Mouse (Mus musculus) retina, adult 2 months (tissue): ENCODE results near the gene Olfr12.

ENCODE experiments used
- DNase-seq: peaks from one replicate; pipeline ENCODE4 v3.0.0-alpha.2; 2012; ENCODE audit warnings: low read depth, low spot score

Gene Olfr12

DNA sequence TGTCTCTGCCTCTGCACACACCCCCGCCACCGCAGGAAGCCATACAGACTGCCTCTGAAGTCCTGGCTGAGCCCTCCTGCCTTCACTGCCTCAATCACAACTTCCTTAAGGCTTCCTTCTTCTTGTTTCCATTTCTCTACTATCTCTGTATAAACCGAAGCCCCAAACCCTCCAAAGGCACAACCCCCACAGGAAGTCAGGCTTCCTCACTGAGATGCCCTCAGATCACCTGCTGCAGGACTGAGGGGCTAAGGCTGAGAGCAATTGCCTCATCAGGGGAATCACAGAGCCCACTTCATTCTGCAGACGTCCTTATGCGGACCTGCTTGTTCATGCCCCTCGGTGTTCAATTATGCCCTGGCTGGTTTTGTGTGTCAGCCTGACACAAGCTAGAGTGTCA lies 22.8 kb downstream of the Olfr12 start:
- no peak for DNase-seq

DNA sequence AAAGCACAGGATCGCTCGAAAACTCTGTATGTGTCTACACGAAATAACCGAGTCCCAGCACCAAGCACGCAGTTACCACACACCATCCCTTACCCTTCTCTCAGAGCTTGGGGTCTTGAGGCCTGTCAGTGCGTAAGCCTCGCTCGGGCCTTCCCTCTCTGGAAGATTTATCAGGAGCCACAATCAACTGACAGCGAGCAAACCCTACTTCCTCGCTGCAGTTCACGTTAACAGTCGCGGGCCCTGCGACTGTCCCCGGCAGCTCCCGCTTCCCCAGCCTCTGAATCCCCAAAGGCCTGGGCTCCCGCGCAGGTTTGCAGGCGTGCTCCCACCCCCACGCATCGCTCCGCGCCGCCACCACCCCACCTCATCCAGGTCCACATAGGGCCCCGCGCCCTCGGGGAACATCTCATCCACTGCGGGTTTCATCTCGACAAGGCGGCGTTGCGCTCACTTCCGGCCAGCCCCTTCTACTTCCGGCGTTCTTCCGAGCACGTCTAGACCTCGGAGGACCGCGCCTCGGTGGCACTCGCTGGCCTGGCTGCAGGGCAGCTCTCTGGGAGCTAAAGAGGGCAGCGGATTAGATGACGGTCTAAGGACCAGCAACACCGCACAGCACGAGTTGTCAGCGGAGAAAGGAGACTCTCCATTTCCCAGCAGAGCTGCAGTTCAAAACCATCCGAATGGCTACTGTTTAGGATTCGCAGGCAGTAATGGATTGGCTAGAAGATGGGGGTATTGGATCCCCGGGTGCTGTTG lies 24.1 kb downstream of the Olfr12 start, which contains the start of gene Cops9:
Cops9 (minus strand) TSS at position 472 of the 759 bp plus-strand sequence.
- peak; percentile 91 for DNase-seq

DNA sequence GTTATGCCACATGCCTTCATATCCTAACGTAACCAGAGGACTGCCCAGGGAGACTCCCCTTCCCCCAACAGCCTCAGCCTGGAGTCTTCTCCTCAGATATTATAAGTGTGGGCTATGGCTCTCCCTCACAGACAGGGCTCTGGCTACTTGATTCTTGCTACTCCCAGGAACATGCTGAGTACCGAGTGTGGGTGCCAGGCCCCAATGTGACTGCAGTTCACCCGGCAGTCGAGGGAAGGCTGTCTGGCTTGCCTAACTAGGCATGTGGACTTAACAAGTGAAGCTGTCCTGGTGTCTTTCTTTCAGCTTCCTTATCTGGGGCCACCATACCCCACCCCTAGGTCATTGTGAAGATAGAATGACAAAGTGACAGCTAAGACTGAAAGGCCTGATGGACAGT lies 26.1 kb downstream of the Olfr12 start:
- DNase-seq: no peak

DNA sequence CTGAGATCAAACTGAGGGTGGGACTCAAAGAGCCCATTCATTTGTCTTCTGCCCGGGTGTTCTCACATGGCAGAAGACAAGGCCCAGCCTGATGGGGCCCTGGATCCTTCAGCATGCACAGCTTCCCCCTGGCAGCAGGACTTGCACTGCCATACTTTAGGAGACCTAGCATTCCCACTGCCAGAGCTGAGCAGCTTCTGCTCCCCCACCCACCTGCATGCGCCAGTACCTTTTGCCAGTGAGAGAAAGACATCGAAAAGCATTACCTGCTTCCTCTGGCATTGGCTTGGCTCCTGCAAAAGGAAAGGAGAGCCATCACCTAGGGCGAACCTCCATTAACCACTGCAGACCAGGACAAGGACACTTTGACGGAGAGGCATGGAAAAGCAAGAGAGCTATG lies 27.3 kb downstream of the Olfr12 start:
- no peak for DNase-seq

DNA sequence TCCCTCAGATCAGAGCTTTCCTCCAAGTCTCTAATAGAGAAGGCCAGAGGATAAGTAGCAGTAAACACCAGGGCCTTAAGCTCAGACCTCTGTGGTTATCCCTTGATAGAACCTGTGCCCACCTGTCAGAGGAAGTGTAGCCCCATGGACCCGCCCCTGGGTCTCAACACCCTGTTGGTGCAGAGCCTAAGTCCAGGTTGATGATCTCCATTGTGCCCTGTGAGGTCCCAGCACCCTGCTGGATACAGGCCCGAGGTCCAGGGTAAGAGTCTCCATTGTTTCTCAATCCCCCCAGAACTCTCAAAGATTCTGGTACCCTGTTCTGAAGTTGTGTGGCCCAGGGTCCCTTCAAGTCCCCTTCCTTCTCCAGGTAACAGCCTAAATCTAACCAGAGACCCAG lies 28.5 kb downstream of the Olfr12 start:
- no peak for DNase-seq

DNA sequence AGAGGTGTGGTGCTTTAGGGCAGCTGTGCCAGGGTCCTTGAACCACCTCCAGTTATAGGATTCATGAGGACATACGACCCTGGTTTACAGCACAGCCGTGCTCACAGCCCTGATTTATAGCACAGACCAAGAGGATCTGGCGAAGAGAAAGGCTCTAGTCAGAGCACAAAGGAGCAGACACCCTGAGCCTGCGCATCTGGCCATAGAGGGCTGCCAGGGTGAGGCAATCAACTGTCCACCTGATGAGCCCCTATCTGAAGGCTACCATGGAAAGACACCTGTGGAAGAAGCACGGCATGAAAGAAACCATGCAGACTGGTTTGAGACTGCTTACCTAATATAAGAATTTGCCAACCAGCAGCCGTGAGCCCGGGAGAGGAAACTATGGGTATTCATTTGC lies 29.0 kb downstream of the Olfr12 start:
- no peak for DNase-seq

DNA sequence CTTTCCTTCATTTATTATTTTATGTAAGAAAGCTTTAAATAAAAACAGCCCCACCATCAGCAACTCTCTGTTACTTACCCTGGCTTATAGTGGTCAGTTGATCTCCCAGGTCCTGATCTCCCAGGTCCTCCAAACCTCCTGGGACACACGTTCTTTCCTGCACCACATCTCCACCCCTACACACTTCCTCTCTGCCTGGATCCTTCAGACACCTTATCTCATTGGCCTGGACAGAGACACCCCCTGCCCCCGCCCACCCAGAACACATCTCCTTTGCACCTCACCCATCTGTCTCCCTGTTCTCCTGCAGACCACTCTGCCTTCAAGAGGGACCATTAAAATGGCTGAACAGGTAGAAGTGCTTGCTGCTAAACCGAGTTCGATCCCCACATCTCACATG lies 29.4 kb downstream of the Olfr12 start:
- no peak for DNase-seq

DNA sequence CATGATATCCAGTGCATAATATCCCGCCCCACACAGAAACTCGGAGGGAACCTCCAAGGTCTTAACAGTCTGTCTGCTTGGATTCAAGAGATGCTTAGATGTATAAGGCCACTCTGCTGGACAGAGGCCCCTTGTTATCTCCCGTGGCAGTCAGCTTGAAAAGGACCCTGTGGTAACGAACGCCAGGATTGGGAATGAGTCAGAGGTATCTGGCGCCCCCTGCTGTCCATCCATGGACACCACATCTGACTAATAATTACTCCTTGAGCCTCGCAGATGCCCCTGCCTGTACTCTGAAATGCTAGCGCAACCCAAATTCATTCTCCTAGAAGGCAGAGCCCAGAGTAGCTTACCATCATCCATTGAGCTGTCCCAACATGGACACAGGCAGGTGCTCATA lies 30.2 kb downstream of the Olfr12 start:
- peak; percentile 54 for DNase-seq

DNA sequence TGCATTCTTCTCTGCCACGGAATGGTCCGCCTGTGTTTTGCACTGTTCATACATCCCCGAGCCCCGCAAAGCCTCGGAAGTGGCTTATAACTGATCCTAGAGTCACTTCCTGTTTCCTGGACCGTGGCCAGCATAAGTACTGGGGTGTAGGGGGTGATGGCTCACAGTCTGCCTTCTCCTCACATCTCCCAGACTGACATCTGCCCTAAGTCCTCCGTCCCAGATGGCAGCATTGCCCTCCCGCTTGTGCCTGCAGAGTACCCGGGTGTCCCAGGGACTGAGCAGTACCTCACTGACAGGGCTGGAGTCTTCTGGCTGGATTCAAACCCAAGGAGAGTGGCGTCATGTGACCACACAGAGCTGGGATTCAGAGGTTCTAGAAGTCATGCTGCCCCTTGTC lies 30.6 kb downstream of the Olfr12 start:
- DNase-seq: no peak

DNA sequence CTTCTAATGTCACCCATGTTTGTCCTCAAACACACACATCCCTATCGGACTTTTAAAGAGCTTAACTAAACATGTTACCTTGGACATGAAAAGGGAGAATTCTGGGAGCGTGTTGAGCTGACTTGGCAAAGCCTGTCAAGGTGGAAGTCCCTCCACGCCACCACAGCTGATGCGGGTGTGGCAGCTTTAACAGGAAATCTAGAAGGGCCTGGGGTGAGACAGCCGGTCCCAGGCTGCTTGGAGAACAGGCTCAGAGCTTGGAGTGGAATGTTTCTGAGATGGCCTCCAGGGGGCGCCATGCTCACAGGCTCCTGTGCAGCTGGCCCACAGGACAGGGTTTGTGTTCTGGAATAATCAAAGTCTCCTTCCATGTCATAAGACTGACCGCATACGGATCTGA lies 31.1 kb downstream of the Olfr12 start, which contains the start of gene Otos:
Otos (minus strand) TSS at position 169 of the 400 bp plus-strand sequence.
- DNase-seq: peak; percentile 44

DNA sequence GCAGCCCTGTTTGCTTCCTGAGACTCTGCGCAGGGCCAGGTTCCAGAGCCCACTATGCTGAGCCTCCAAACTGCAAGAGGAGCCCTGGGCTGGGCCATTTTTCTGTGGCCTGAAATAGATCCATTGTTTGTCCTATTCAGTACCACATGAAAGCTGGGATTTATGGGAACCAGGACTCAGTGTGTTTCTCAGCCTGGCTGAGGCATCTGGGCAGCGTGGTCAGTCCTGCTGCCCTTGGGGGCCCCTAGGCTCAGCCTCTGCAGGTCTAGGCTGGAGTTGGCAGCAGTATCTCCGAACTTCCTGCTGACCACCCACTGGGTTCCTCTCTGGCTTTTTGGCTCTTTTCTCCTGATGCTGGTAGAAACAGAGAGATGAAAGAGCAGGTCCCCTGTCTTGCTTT lies 33.9 kb downstream of the Olfr12 start:
- no peak for DNase-seq

DNA sequence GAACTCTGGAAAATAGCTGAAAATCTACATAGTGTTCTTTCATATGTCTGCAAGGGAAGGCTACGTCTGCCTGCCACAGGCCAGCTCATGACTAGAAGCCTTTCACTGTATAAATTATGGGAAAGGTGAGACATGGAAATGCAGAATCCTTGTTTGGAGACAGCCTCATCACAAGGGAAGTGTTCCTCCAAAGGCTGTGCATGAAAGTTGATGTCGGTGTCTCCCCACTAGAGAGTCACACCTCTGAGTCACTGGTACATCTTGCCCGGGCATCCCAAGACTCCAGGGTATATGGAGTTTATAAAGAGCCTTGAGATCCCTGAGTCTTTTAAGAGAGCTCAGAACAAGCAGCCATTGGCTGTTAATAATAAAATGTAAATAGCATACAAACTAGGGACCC lies 35.6 kb downstream of the Olfr12 start:
- no peak for DNase-seq

DNA sequence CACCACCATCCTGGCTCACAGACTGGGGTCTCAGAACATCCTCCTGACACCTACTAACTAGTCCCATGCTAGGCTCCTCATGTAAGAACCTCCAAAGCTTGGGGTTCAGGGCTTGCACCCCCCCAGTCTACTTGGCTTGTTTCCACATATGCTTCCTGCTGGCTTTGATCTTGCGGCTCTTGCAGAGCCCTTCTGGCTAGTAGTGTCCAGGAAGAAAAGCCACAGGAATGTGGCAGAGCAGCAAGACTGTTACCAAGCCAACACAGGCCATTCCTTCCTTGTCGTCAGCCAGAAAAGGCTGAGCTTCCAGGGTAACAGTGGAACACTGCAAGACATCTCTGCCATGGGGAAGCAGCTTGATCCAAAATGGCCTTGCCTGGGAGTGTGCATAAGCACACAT lies 37.1 kb downstream of the Olfr12 start:
- DNase-seq: no peak

DNA sequence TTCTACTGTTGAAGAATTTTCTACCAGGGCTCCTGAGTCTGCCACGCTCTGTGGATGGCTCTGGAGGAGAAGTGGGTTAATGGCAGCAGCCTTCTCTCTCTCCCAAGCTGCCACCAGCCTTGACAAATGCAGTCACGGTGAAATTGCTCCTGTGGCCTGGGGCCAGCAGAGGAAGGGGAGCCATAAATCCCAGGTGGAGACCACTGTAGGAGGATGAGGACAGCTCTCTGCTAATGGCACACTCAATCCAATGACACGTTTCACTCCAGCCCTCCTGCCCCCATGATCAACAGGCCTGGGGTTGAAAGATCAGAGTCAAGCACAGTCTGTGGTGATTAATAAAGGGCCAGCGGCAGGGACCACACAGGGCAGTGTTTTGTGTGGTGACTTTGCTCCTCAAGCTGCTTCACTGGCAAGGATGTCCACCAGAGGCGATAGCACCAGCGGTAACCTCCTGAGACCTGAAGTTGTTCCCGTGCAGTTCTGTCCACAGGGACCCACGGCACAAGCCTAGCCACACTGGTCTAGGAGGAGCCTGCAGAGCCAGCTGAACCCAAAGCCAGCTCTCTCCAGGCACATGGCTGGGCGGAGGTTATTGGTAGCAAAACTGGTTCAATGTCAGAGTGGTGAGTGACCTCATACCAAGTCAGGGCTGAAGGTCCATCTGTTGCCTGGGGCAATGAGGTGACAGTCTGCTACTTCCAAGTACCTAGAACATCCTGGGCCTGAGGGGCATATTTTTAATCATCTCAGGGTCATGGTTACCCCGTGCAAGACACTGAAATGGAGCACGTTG lies 39.6 kb downstream of the Olfr12 start:
- DNase-seq: no peak

DNA sequence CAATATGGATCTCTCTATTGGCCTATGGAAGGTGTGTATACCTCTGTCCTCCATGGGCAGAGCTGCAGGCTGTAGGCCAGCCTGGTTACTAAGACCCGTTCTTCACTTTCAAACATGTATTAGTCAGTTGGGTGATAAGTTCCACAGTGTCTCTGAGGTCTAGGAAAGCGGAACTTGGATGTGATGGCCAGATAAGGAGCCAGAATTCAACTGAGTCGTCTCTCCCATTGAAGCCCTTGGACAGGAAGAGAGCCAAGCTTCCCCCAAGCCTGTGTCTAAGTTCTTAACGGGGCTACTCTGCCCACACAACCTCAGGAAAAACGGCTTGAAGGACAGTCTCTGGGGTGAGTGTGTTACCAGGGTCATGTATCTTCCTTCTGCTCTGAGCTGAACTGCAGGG lies 41.8 kb downstream of the Olfr12 start:
- no peak for DNase-seq

DNA sequence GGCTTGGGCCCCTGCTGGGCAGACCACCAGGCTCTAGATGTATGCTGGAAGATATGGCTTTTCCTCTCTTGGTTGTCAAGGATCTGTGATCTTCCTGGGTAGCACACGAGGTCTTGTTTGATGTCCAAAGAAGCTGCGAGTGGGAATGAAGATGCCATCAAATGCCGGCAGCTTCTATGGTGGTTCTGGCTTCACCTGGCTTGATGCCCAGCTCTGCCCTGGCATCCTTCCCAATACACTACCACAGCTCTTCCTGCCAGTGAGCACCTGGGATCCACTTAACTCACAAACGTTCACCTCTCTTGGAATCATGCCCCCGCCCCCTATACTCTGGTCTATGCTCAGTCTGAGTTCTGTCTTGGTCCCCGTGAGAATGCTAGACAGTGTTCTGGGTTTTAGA lies 49.5 kb downstream of the Olfr12 start:
- no peak for DNase-seq

DNA sequence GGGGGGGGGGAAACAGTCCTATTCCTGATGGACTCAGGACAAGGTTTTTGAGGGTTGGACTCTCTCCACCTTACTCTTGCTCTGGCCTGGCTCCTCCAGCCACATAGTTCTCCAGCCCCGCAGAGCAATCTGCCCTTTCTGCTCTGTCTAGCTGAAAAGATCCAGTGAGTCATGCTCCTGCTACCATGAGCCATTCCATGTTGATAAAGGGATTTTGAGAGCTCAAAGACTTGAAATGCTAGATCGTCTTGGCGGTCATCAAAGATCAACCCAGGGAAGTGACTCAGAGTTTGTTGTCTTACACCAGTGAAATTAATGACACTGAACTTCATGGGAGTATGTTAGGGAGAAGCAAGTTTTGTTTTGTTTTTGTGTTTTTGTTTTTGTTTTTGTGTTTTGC lies 51.8 kb downstream of the Olfr12 start:
- no peak for DNase-seq

DNA sequence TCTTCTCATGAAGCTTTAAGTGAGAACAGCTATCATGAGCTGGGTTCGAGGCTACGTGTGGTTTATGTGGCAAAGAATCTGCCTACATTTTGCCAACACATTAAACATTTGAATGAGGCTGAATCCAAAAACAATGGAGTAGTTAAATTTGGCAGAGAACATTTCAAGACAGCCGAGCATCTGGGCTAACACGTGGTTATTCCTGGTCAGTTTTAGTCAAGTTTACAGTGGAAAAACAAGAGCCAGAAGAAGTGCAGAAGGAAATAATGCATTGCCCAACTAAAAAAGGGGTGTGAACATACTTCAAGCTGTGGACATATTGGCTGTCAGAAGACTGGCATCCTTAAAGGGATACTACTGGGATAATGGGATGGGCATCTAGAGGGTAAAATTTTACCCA lies 53.7 kb downstream of the Olfr12 start:
- DNase-seq: no peak
